Mouse (Mus musculus) lung, postnatal 0 days (tissue): ENCODE data around the gene Serf2. TPM values are rescaled to one million over a fixed set of nuclear protein-coding genes. Genes with fewer than 3 reads are reported as not detected.
A peak's percentile ranks its signal among the peaks of the same experiment; 100 is the strongest.

ENCODE experiments used
- ATAC-seq: fragments of 200-750 bp; cut with Nextera tagmentation; 2 replicates; pipeline ENCODE4 v1.8.0; 2017; ENCODE audit warnings: moderate library complexity
- DNase-seq: peaks from one replicate; pipeline ENCODE4 v3.0.0-alpha.2; 2016; ENCODE audit warnings: low spot score
- H3K27ac ChIP-seq: fragments of 300-500 bp; sonication (generic); 2 replicates; pipeline ENCODE4 v1.5.1; 2014; ENCODE audit warnings: antibody characterized with exemption, mild to moderate bottlenecking, low read length, mixed read lengths
- H3K27me3 ChIP-seq: fragments of 300-500 bp; sonication (generic); replicated peaks from 2 replicates; pipeline ENCODE4 v1.6.1; 2014; ENCODE audit warnings: low read length, mixed read lengths; ENCODE audit not compliant: insufficient read depth
- H3K36me3 ChIP-seq: fragments of 300-500 bp; sonication (generic); 2 replicates; pipeline ENCODE4 v1.6.1; 2014; ENCODE audit warnings: low read length, mixed read lengths; ENCODE audit not compliant: insufficient read depth
- H3K4me1 ChIP-seq: fragments of 300-500 bp; sonication (generic); 2 replicates; pipeline ENCODE4 v1.6.1; 2014; ENCODE audit warnings: antibody characterized with exemption, low read depth, low read length, mixed read lengths; ENCODE audit not compliant: insufficient read depth
- H3K4me2 ChIP-seq: fragments of 300-500 bp; sonication (generic); replicated peaks from 2 replicates; pipeline ENCODE4 v1.6.1; 2014; ENCODE audit warnings: low read depth, mild to moderate bottlenecking, low read length, moderate library complexity, mixed read lengths
- H3K4me3 ChIP-seq: fragments of 300-500 bp; sonication (generic); 2 replicates; pipeline ENCODE4 v1.5.1; 2014; ENCODE audit warnings: low read depth, low read length
- H3K9ac ChIP-seq: fragments of 300-500 bp; sonication (generic); replicated peaks from 2 replicates; pipeline ENCODE4 v1.6.1; 2014; ENCODE audit warnings: low read depth, mild to moderate bottlenecking
- H3K9me3 ChIP-seq: fragments of 300-500 bp; sonication (generic); 2 replicates; pipeline ENCODE4 v1.6.1; 2016; ENCODE audit warnings: low read length, mixed read lengths
- CTCF ChIP-seq: IDR thresholded peaks from 2 replicates; pipeline ENCODE4 v1.5.1; 2016; ENCODE audit warnings: antibody characterized with exemption, mild to moderate bottlenecking
- EP300 ChIP-seq: IDR thresholded peaks from 2 replicates; pipeline ENCODE4 v1.6.1; 2016; ENCODE audit warnings: antibody characterized with exemption, mild to moderate bottlenecking, control low read depth
- WGBS: fragments of 180-500 bp; shearing (Covaris S2); extraction: QIAGEN DNeasy Blood & Tissue Kit; methylation state at CpG from one replicate; pipeline ENCODE4 v1.1.7; 2014; 5-methylcytosine and 5-hydroxymethylcytosine counted together
- polyA plus RNA-seq: library from polyadenylated mRNA; unstranded; fragments of >200 nt; fragmentation: Nextera tagmentation; extraction: Ambion mirVana; gene quantifications from 2 replicates; pipeline ENCODE4 v1.2.1, GENCODE M21; 2015

The Serf2 gene
- polyA plus RNA-seq, 1 experiment from 2014 or later, result 470 TPM

DNA sequence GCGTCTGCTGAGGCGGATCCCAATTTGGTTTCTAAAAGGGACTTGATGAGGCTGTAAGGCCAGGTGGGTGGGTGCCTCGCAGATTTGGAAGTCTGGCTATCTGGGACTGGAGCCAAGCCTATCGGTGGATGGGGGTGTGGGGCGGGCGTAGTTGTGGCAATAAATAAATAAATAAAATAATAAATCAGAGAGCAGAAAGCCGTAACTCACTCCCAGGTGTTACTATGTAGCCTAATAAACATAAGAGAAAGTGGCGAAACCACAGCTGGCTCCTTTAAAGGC is 6.0 kb upstream of the Serf2 start:
- 14% methylated on average over 8 of the region's 8 CpGs for WGBS
- Histone ChIP-seq H3K4me3 (peak overlapping the region; percentile 38), H3K27ac (peak overlapping the region; percentile 4; the same call in 1 of the 2 replicates), H3K4me2 (peak overlapping the region; percentile 90), H3K27me3 (no peaks in the 10 kb centered on the region), H3K9ac (peak overlapping the region; percentile 47), H3K4me1 (peaks cover 13% of the 10 kb centered on the region; the same call in 1 of the 2 replicates), H3K36me3 (0 out of 2 replicates have a peak, but pooled peaks cover 3% of the 10 kb centered on the region), H3K9me3 (no peaks in the 10 kb centered on the region)
- TF ChIP-seq EP300, result no peak
- no peak for TF ChIP-seq CTCF
- DNase-seq (peak; percentile 19), ATAC-seq (peak; percentile 10; the same call in 1 of the 2 replicates)

DNA sequence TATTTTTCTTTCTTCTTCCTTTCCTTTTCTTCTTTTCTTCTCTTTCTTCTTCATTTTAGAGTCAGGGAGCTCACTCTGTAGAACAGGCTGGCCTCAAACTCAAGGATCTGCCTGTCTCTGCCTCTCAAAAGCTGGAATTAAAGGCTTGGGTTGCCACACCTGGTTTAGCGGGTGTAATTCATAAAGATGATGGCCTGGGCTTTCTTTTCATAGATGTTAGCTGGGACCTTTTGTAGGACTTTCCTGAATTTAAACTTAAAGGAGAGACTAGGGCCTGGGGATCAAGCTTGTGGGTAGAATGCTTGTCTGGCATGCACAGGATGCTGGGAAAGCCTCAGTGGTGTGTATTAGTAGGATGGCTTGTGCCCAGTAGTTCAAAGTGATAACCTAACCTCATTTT is 4.8 kb upstream of the Serf2 start, which contains the start of gene Ell3:
Gene Ell3, minus strand, starts transcription at position 101 of the 400 bp plus-strand sequence.
- Histone ChIP-seq H3K27ac (peak within 1 kb of the TSS; percentile 4; the same call in 1 of the 2 replicates), H3K9me3 (no peaks in the 10 kb centered on the region), H3K4me3 (peak within 1 kb of the TSS; percentile 38), H3K27me3 (no peaks in the 10 kb centered on the region), H3K4me1 (peaks cover 13% of the 10 kb centered on the region; the same call in 1 of the 2 replicates), H3K4me2 (peak within 1 kb of the TSS; percentile 90), H3K36me3 (no peaks in the 10 kb centered on the region), H3K9ac (peak within 1 kb of the TSS; percentile 47)
- DNase-seq (no peak), ATAC-seq (no peak)
- WGBS, result 89% methylated on average over 1 of the region's 1 CpGs
- TF ChIP-seq EP300 (no peak), CTCF (no peak)

DNA sequence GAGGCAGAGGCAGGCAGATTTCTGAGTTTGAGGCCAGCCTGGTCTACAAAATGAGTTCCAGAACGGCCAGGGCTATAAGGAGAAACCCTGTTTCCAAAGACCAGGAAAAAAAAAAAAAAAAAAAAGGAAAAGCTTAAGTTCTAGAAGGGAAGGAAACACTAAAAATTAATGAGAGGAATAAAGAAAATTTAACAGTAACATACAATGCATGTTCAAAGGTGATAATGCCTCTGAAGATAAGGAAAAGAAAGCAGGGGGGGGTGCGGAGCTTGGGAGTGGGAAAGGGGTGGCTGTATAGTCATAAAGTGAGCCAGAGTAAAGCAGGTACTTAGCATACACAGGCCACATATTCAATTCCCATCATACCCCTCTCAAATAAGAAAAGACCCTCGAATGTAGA is 3.9 kb upstream of the Serf2 start:
- DNase-seq (no peak), ATAC-seq (no peak)
- WGBS, result 71% methylated on average over 3 of the region's 3 CpGs
- Histone ChIP-seq H3K9ac (no peak overlapping the region), H3K27ac (no peak overlapping the region), H3K9me3 (no peaks in the 10 kb centered on the region), H3K4me2 (no peak overlapping the region), H3K4me3 (no peak overlapping the region), H3K4me1 (peaks cover 13% of the 10 kb centered on the region; the same call in 1 of the 2 replicates), H3K27me3 (no peaks in the 10 kb centered on the region), H3K36me3 (no peaks in the 10 kb centered on the region)
- TF ChIP-seq EP300, result no peak
- TF ChIP-seq CTCF, result no peak

DNA sequence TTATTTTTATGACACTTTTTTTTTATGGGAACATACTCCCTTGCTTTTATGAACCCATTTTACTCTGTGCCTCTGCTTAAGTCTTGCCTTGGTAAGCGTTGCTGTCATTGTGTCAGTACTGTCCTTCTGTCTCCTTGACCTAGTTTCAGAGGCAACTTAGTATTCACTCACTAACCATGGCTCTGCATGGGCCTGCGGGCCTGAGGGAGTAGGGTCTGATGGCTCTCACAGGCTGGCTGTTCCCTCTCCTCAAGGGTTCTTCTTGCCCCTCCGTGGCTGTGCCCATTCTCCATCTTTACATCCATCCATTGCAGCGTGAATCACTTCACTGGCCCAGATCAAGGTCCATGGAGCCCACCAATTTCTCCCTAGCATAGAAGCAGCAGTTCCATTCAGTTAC is 2.5 kb upstream of the Serf2 start:
- Histone ChIP-seq H3K4me3 (no peak overlapping the region), H3K27me3 (no peaks in the 10 kb centered on the region), H3K9ac (no peak overlapping the region), H3K4me2 (no peak overlapping the region), H3K4me1 (peaks cover 15% of the 10 kb centered on the region; the same call in 1 of the 2 replicates), H3K27ac (no peak overlapping the region), H3K9me3 (no peaks in the 10 kb centered on the region), H3K36me3 (no peaks in the 10 kb centered on the region)
- 77% methylated on average over 4 of the region's 4 CpGs for WGBS
- TF ChIP-seq EP300 (no peak), CTCF (no peak)
- DNase-seq (no peak), ATAC-seq (no peak)

GRCm38 (mm10) chr2:121447006-121447405 is 2.0 kb upstream of the Serf2 start:
- Histone ChIP-seq H3K9ac (no peak overlapping the region), H3K36me3 (no peaks in the 10 kb centered on the region), H3K27ac (no peak overlapping the region), H3K27me3 (no peaks in the 10 kb centered on the region), H3K9me3 (no peaks in the 10 kb centered on the region), H3K4me3 (no peak overlapping the region), H3K4me1 (peaks cover 11% of the 10 kb centered on the region; the same call in 1 of the 2 replicates), H3K4me2 (no peak overlapping the region)
- ATAC-seq, result no peak
- DNase-seq, result no peak
- 79% methylated on average over 3 of the region's 3 CpGs for WGBS
- TF ChIP-seq CTCF (no peak), EP300 (no peak)

DNA sequence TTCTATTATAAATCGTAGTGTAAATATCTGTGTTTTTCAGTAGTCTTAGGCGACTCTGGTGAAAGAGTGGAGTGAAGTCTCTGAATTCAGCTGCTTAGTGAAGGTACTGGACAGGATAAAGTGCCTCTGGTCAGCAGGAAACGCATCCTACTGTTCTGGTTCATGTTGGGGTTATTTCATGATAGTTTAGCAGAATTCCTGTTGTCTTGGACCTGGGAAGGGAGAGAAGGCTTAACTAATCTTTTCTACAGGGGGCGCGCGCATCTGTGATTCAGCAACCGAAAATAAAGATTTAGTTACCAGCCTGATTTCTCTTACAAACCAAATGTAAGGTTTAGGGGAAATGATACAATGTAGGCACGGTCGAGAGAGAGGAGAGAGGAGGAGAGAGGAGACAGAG is 859 bp upstream of the Serf2 start:
- Histone ChIP-seq H3K36me3 (no peaks in the 10 kb centered on the region; the same call in 1 of the 2 replicates), H3K9me3 (no peaks in the 10 kb centered on the region), H3K9ac (peak overlapping the region; percentile 27; the same call in 1 of the 2 replicates), H3K27me3 (no peaks in the 10 kb centered on the region), H3K4me1 (0 out of 2 replicates have a peak, but pooled peaks cover 2% of the 10 kb centered on the region), H3K27ac (peak overlapping the region; percentile 93), H3K4me3 (peak overlapping the region; percentile 39), H3K4me2 (peak overlapping the region; percentile 58)
- 11% methylated on average over 9 of the region's 9 CpGs for WGBS
- DNase-seq, result peak; percentile 67
- TF ChIP-seq CTCF (peak; percentile 58), EP300 (no peak)
- ATAC-seq, result no peak
